Mouse (Mus musculus) testis, adult 2 months (tissue): ENCODE measurements around the gene Tanc1.

Experiments used
- CTCF ChIP-seq: fragments of 200-500 bp; IDR thresholded peaks from 2 replicates; pipeline ENCODE4 v1.5.1; 2012; ENCODE audit warnings: low read depth, mild to moderate bottlenecking, inconsistent platforms, low read length, moderate library complexity; ENCODE audit not compliant: control insufficient read depth, insufficient read depth, insufficient replicate concordance
- POLR2A ChIP-seq: fragments of 200-500 bp; IDR thresholded peaks from 2 replicates; pipeline ENCODE4 v1.6.1; 2012; ENCODE audit warnings: low read depth, mild to moderate bottlenecking, inconsistent platforms, low read length, moderate library complexity; ENCODE audit not compliant: control insufficient read depth

GRCm38 (mm10) chr2:59707922-59708706, 96.3 kb downstream of the Tanc1 start:
- TF ChIP-seq CTCF (no peak), POLR2A (no peak)
